Mouse (Mus musculus) stomach, postnatal 0 days (tissue): ENCODE data around the gene Plbd2.

Source experiments
- CTCF ChIP-seq: IDR thresholded peaks from 2 replicates; pipeline ENCODE4 v1.5.1; 2016; ENCODE audit warnings: antibody characterized with exemption, low read depth, mild to moderate bottlenecking, moderate library complexity
- EP300 ChIP-seq: optimal IDR thresholded peaks from 2 replicates; pipeline ENCODE3; 2016; ENCODE audit warnings: antibody characterized with exemption

- TF ChIP-seq CTCF (no peak), EP300 (no peak)
Observed at GRCm38 (mm10) chr5:120437539-120437938, 65.9 kb downstream of the Plbd2 start.
